Mouse (Mus musculus): ENCODE results near the gene Fndc5.

DNA sequence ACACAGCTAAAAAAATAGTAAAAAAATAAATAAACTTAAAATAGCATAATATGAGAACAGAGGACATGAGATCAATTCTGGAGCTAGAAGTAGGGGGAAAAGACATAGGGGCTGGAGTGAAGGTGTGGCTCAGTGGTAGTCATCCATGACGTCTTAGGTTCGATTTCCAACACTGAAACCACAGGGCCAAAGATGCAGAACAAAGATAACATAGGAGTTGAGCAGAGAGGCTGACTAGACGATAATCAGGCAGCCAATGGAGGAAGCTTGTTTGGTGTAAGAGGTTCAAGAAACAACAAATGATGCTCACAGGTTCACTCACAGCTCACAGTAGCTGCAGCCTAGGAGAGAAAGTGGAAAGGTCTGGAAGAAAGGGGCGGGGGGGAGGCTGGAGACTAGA lies 4.0 kb downstream of the Fndc5 start:
- TF ChIP-seq GATA1 (IDR thresholded peaks at IDR 0.05; ENCODE audit: low read length) (peak; percentile 73), TAL1 (IDR thresholded peaks at IDR 0.05; ENCODE audit: low read length) (no peak)
